Mouse (Mus musculus) urinary bladder, postnatal 10 days (tissue): ENCODE data around the gene Gramd2.

Experiments
- DNase-seq: peaks from one replicate; pipeline ENCODE4 v3.0.0; 2022; ENCODE audit warnings: low spot score

Gene Gramd2

GRCm38 (mm10) chr9:59667904-59668303 lies 12.0 kb upstream of the Gramd2 start:
- no peak for DNase-seq

GRCm38 (mm10) chr9:59668473-59668872 lies 11.5 kb upstream of the Gramd2 start:
- no peak for DNase-seq

DNA sequence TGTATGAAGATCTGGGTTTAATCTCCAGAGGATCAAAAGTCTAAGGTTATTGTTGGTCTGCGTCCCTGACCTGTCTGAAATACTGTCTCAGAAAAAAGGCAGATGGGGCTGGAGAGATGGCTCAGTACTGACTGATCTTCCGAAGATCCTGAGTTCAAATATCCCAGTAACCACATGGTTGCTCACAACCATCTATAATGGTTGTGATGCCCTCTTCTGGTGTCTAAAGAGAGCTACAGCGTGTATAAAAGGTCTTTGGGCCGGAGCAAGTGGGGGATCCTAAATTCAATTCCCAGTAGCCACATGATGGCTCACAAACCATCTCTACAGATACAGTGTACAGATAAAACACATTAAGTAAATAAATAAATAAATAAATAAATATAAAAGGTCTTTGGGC lies 10.8 kb upstream of the Gramd2 start:
- no peak for DNase-seq

DNA sequence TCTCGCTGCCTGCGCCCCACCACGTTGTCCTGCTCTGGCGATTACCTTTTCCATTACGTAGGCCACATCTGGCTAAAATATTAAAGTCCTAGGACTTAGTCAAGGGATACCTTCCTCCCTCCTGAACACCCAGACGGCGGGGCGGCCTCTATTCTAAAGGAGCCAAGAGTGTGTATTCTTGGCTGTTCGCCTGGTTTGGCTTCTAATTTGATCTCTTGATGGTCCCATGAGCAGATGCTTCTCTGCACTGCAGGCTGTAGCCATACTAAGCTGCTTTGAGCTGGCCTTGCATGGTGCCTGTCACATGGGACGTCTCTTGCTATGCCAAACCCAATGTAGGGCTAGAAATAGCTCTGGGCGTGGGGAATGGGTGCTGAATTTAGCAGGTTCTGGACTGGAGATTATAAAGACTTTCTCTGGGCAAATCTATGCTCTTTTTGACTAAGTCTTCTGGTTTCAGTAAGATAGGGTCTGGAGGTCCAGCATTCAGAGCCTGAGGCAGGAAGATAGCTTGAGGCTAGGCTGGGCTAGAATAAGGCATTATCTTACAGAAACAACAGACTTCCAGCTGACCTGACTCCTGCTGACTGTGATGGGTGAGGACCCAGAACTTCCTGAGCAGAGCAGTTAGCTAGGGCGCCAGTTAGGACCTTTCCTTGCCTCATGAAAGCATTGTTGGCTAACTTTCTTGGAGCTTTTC lies 7.6 kb upstream of the Gramd2 start:
- DNase-seq: no peak

DNA sequence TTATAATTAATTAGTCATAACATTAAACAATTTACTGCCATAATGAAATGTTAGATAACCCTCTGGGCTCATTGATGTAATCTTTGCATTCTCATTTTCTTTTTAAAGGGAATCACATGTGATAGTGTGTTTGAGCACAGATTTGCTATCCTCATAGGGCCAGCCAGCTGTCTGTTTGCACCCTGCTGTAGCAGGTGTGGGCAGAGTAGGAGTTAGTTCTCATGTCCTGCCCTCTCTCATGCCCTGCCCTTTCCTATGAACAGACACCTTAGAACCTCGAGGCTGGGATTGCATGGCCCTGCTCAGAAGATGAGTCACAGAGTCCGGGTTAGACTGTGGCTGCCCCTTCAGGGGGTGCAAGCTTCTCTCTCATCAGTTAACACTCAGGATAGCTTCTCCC lies 6.5 kb upstream of the Gramd2 start:
- no peak for DNase-seq

DNA sequence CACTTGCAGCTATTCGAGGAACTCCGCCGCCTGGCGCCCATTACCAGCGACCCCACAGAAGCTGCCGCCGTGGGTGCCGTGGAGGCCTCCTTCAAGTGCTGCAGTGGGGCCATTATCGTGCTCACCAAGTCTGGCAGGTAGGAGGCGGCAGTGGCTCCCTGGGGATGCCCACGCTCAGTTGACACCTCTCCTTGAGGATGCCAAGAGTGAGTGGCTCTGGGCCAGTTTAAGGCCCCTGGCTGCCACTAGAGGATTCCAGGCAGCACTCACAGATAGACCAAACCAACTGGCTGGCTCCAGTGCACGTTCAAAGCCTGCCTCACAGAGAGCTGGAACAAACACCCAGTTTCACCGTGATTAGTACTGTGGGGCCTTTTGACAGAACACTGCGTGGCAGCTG lies 4.3 kb upstream of the Gramd2 start:
- no peak for DNase-seq

DNA sequence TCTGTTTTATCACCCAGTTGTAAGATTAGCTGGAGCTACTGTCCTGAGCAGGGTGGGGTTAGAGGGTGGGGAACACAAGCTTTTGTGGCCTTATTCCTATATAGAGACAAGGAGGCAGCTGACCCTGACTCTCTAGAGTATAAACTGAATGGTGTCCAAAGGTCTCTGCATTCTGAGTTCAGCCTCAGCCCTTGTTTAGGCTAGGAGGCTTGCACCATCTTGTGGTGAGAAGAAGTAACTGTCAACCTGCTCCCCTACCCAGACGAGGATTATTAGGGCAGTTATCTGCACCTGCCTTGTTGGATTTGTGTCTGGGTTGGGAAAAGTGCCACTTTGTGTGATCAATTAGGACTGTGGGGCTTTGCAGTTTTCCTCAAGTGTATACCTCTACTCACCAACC lies 1.6 kb upstream of the Gramd2 start:
- no peak for DNase-seq

DNA sequence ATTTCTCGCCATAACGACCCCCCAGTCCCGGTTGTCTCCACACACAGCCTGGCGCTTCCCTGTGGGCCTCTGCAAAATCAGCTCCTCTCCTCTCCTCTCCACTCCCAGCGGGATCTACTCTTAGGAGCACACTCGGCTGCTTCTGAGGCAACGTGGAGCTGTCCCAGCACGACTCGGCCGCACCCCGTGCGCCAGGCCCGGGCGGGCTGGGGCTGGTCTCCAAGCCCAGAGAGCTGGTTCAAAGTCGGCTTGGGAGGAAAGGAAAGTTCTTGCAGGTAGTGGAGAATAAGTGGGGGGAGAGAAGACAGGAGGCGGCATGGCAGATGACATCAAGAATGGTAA lies 561 bp downstream of the Gramd2 start:
- DNase-seq: no peak

DNA sequence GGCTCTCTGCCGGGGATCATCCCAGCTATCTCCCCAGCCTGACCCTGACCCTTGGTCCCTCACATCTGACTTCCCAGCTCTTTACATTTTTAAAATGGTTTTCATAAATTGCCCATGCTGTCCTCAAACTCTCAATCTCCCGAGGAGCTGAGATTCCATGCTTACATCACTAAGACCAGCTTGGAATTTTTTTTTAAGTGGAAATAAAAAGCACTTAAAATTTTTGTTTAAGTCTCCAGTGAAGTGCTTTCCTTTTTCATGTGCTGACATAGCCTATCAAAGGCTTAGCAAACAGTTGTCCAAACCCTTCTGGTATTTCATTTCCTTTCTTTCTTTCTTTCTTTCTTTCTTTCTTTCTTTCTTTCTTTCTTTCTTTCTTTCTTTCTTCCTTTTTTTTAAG lies 4.1 kb downstream of the Gramd2 start:
- no peak for DNase-seq

GRCm38 (mm10) chr9:59687416-59688046 lies 7.6 kb downstream of the Gramd2 start:
- DNase-seq: no peak

- DNase-seq: peak; percentile 49
These were observed 11.7 kb downstream of the Gramd2 start for GRCm38 (mm10) chr9:59691635-59692094.

DNA sequence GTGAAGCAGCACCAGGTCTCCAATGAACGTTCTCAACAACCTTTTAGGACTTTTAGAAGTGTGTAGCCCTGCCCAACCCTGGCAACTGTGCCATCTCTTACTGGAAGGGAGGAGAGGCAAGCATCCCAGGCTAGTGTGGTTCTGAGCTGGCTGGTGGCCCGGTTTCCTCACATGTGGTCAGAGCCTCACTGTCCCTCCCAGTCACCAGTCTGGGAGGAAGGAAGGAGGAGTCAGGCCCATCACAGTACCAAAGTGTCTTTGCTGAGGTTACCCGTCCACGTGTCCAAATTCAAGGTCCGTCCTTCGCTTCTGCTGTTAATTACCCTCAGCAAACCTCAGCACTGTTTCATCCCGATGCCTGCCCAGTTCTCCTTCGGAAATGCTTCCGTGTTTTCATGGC lies 12.2 kb downstream of the Gramd2 start:
- no peak for DNase-seq

DNA sequence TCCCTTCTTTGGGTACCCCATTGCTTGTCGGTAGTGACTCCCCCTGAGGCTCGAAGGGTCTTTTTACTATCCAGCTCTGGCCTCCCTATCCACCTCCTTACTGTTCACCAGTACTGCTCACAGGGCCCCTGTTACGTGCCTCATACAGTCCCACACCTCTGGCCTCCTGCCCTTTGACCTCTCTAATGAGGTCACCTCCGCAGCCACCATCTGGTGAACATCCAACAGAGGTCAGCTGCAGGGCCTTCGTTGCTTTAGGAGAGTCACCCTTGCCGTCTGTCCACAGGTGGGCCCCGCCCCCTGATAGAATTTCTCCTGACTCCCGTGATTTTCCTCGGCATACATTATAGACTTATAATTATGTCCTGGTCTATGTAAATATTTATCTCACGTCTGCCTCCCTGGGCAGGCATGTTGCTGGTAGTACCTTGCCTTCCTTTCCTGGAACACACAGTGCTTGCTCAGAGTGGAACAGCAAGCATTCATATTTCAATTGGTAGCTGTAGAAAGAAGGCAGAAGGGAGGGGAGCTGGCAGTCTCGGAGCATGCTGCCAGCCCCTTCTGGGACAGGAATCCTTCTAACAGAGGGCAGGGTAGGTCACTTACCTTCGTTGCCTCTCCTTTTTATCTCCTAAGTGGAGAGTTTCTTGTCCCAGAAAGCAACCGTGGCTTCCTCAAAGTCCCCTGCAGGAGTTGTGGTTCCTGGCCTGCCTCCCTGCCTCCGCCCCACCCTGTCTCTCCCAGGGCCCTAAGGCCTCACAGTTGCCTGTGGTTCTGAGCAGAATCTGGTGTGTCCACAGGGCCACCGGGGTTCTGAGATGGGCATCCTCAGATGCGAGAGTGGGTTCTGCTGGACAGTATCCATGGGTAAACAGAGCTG lies 14.9 kb downstream of the Gramd2 start:
- no peak for DNase-seq

GRCm38 (mm10) chr9:59695451-59695813 lies 15.5 kb downstream of the Gramd2 start:
- DNase-seq: no peak

DNA sequence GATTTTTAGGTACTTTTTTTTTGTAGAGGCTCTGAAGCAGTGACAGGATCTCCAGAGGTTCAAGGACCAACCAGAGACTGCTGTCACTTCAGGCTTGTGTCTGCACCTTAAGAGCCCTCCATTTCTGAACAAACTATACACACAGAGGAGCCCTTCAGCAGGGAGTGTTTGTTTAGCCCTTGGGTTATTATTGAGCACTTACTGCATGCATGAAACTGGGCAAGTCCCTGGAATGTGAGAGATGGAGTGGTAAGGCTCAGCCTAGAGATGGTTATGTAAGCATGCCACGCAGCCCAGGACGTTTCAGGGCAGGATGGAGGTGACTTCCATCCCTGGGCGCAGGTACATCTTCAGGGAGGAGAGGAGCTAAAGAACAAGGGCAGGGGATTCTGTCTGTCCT lies 16.4 kb downstream of the Gramd2 start:
- DNase-seq: no peak

- no peak for DNase-seq
These were observed 21.1 kb downstream of the Gramd2 start for GRCm38 (mm10) chr9:59701094-59701493.

DNA sequence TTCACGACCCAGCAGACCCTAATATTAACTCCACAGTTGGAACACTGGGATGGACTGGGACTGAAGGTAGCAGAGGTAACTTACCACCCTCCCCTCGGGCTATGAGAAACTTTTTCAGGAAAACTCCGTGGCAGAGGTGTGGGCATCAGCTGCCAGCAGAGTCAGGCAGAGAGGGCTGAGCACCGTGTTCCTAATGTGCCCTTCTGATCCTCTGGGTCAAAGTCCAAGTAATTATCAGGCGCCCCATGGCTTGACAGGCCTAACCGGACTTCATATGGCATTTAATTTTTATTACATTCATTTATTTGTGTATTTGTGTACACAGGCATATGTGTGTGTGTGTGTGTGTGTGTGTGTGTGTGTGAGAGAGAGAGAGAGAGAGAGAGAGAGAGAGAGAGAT lies 23.2 kb downstream of the Gramd2 start:
- no peak for DNase-seq

DNA sequence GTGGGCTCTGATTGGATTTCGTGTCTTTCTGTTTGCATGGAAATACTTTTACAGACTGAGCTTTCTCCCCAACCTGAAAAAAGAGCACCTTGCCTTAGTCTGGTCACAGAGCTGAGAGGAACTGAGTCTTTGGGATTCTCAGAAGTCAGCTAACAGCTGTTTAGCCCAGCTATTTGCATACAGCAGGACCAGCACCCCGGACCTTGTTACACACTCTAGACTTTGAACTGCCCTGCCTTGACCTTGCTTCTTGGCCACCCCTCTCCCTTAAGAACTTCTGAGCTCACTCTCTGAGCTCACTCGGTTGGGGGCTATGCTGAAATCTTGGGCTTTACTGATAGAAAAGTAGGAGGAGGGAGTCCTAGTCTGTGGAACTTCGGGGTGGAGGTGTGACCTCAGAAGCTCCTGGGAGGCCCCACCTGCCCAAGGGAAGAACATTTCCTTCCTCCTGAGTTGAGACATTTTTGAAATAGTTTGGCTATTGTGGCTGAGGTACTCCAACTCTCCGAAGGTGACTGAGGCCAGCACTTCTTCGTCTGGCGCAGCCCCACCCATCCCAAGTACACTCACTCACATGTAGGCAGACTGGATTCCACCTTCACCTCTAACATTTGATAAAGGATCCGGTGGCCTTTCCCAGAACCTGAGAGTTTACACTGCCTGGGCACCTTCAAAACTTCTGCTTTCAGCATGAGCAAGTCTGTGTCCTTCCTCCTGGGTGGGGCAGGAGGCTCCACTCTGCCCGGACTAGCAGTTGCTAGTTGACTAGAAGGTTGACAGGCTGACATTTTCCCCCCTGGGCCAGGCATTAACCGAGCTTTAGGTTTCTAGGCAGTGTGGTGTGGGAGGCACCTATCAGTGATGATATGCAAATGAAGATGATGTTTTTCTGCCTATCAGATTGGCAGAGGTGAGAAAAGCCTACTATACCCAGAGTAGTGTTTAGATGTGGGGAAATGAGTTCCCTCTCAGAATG lies 27.2 kb downstream of the Gramd2 start:
- no peak for DNase-seq

DNA sequence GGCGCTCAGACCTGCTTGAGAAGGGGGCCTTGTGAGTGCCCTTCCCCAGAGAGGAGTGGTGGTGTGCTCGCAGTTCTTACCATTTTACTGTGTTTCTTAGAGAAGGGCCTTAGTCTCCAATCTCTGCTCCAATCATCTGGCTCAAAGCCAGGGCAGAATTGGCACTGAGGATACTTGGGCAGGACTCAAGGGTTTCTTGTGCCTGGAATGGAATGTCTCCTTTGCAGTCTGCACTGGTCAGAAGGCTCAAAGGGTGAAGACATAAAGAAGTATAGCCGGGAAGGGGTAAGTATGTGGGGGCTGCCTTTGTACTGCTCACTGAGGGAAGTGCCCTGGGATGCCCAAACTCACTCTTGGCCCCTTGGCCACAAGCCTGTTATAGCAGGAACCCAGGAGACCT lies 29.3 kb downstream of the Gramd2 start:
- DNase-seq: no peak

- no peak for DNase-seq
These were observed 36.4 kb downstream of the Gramd2 start for GRCm38 (mm10) chr9:59716275-59716898.

GRCm38 (mm10) chr9:59718237-59718636 lies 38.3 kb downstream of the Gramd2 start:
- DNase-seq: no peak

- DNase-seq: no peak
These were observed 41.2 kb downstream of the Gramd2 start for GRCm38 (mm10) chr9:59721144-59721543.
